Mouse (Mus musculus) urinary bladder, postnatal 36 days (tissue): Measurements from ENCODE around the gene Gpr33.
A peak's percentile ranks its signal among the peaks of the same experiment; 100 is the strongest.

Experiments used
- DNase-seq, 2 experiments: peaks; one replicate each; pipeline ENCODE4 v3.0.0; 2022; ENCODE audit warnings: low spot score in 2 of 2, mixed read lengths in 1 of 2

Gene Gpr33

DNA sequence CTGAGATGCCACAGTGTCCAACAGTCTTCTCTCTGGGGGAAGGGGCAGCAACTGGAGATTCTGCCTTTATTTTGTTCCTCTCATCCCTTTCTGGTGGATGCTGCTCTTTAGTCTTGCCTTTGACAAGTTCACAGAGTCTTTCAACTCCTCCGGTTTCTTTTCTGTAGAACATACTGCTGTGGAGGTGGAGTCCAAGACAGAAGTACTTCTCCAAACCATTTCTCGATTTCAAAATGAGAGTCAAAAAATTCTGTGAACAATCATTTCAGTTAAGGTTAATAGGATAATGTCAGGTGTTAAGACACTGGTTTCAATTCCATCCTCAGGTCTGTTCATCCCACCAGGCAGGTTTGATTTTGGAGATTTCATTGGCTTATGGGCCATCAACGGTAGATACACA, at the start of gene Gpr33:
Gene Gpr33, minus strand, starts transcription at position 101 of the 400 bp plus-strand sequence.
- DNase-seq = no peak

DNA sequence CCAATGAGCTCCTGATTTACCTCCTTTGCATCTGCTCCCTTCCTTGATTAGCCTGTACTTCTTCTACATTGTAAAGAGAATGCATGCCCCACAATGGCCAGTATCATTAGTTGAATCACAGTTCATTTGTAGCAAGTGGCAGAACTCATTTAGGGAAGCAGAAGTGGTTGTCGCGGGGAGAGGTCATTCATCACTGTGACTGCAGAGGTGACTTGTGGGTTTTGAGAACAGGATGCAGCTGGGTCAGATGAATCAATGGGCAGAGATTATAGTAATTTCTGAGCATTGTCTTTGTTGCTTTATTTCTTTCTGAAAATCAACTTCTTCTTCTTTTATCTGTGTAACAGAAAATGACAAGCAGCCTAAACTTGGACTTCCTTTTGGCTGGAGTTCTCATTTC, 21.5 kb upstream of the Gpr33 start:
- DNase-seq = no peak

DNA sequence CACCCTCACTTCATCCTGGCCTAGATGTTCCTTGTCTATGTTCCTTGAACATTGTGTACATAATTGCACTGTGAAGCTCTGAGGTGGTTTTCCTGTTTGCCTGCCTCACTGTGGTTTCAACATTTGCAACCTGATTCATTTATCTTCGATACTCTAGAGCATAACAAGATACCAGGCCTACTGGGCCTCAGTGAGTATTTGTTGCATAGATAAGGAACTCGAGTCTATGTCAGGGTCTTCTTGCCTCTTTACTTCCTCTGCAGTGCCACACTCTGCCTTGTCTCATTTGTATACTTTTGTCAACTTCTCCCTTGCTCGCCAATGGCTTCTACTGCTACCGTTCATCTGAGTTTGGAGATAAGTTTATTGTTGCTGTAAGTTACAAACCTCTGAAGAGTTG, 18.5 kb upstream of the Gpr33 start:
- DNase-seq = no peak

DNA sequence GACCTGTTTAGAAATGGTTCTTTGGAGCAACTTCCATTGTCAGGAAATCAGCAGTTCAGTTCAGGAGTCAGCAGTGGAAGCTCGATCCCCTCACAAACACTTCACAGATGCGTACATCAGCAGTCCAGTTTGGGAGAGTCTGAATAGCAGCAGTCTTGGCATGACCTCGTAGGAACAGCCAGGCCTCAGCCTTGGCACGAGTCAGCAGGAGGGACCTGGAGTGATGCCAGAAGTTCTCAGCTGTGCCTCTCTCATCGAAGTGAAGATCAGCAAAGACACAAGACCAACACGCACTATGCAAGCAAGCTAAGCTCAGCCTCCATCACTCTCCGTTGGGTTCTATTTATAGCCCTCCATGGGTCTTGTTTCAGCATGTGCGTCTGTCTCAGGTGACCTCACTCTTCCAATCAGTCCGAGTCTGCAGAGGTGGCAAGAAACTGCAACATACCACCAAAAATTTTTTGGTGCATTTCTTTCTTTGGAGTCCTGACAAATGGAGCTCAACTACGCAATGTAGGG, 15.0 kb upstream of the Gpr33 start:
- peak in 1 of 2 experiments; percentile 2 for DNase-seq

DNA sequence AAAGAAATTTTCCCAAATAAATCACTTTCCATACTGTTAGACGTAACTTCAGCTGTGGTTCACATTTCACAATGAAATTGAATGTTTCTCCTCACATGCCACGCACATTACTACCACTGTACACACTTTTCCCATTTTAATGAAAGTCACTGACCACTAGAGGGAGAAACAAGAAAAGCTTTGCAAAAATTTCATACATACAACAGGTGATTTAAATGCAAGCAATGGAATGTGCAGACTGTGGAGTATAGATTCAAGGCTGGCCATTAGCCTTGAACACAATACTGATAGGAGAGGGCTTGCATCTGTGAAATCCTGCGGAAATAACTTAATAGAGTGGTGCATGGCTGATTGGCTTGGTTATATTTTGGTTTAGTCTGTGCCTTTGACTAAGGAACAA, 10.5 kb upstream of the Gpr33 start:
- no peak for DNase-seq

DNA sequence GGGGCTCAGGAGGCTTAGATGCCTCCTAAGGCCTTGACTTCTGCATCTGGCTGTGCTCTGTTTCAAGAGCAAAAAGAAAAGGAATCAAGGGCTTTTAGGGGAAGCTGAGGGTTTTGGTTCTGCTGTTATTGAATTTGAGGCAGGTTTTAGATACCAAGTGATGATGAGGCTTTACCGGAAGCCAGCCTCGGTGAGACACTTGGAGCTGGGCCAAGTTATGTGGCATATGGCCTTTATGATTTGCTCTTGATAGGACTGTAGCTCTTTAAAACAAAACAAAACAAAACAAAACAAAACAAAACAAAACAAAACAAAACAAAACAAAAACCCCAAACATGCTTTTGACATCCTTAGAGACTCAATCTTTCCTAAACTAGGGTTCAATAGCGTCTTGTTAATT, 7.1 kb upstream of the Gpr33 start:
- no peak for DNase-seq

DNA sequence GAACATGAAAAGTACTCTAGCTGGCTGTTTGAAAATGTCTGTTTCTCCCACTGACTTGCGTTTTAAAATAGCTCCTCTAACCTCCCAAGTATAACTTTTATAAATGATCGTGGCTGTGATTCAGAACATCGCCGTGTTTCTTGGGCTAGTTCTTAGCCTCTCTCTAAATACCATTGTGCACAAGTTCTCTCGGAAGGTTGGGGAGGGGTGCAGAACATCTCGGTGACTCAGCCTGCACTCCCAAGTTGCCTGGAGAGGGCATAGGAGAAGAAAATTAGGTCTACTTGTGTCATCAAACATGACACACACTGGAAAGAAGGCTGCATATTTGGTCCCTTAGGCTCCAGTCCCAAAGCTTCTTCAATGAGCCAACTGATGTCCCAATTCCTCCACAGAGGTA, 4.4 kb upstream of the Gpr33 start:
- DNase-seq = no peak

DNA sequence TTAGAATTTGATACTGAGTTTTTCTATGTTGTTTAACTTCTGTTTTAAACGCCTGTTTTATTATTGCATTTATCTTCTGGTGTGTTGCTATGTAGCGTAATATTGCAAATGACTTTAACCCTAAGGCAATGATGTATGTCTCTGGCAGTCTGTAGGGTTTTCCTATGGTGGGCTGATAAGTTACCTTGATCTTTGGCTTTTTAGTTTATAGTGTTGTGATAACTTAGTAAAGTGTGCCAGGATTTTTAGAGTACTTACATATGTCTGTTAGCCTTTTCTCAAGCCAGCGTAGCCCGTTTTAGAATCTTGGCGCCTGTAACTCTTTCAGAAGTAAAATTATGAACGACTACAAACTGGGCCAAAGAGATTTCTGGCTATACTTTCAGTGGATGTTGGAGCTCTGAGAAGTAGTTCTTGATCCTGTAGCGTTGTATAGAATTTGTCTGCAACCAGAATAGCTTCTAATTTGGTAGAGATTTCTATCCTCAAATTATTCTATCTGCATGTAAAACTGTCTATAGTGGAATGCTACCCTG, 13.3 kb downstream of the Gpr33 start:
- DNase-seq = no peak

DNA sequence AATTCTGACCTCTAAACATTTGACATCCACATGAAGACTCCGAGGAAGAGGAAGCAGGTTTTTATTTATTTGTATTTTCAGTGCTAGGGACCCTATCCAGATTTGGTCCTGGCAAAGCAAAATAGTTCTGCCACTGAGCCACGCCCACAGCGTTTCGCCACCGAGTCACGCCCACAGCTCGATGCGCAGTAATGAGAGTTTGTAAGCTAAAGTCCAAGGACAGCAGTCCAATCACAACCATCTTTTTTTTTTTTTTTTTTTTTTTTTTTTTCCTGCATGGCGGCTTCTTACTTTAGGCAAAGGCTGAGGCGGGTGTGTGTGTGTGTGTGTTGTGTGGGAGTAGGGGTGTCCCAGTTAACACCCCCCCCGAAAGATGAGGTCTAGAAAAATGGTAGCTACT, 13.8 kb downstream of the Gpr33 start:
- DNase-seq = no peak

DNA sequence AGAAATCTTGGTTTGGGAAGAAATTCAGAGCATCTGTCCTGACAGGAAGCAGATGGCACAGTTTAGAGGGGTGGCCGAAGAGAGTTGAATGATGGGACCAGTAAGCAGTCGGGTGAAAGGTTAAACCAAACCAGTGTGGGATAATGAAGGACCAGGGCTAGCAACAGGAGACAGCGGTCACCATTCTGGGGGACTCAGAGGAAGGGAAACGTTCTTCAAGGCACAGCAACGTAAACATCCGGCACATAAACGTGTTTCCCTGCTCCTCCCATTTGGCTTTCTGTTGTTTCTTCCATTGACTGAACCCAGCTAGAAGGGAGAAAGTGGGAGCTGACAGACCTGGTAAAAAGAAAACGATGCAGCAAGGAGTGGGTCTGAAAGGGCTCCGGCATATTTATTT, 14.6 kb downstream of the Gpr33 start:
- no peak for DNase-seq

DNA sequence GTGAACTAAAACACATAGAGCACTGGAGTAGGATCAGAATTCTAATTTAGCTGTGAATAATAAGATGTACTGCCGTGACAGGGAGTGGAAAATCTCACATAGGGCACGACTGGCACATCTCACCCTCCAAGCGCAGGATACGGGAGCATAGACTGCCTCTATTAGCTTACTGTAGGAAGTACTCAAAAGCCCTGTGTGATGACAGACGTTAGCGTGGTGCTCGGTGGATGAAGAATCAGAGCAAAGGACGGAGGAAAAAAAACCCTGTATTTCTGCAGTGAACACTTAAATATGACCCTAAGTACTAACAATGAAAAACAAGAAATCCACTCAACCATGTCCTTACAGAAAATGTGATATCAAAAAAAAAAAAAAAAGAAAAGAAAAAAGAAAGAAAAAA, 15.7 kb downstream of the Gpr33 start:
- DNase-seq = no peak

DNA sequence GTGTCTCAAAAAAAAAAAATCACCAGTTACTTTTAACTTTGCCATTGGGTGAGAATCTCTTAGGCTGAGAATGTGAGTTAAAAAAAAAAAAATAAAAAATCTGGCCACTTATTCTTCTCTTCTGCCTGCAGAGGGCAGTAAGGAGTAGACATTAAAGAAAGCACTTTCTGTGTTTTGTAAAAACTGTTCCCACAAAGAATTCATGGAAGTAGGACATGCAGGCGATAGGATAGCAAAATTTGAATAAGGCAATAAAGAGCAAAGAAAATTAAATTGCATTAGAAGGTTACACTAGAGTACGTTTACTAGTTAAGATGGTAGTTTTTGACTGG, 17.3 kb downstream of the Gpr33 start:
- DNase-seq = no peak

DNA sequence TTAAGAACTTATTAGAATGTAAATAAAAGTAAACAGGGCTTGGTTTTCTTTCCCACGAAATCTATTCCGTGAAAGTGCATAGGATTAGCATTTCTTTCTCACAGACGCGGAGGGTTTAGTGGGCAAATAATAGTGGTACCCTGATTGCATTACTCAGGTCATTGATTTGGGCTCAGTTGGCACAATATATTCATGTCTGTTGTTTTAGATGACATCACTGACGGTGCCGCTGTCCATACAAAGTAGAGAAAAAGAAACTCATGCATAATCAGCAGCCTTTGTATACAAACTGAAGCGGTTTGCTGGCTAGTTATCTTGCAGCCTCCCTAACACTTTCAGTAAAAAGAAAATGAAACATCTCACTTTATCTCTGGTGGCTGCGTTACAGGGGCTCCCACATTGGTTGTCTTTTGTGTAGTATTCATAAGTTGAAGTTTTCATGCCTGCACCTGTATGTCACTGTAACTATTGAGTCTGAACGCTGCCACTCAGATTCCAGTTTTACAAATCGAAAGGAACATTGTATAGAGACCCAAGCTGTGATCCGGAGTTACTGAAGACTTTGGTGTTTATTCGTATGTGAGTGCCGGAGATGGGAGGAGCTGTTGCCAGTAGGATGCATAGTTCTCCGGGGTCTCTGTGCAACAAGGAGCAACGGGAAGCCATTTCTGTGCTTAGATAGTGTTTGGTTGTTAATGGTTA, 17.8 kb downstream of the Gpr33 start:
- no peak for DNase-seq

DNA sequence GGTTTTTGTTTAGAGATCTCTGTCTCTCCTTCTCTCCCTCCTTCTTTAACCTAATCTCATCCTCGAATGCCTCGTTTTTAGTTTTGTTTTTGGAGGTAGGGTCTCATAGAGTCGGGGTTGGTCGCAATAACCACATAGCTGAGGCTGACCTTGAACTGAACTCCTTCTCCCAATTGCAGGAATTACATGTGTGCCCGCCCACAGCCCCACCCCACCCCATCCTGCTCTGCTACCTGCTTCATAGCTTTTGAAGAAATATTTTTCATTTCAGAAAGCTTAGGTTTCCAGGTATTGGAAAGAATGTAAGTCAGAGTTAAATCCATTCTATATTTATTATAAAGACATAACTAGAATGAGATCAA, 21.2 kb downstream of the Gpr33 start:
- DNase-seq = no peak

DNA sequence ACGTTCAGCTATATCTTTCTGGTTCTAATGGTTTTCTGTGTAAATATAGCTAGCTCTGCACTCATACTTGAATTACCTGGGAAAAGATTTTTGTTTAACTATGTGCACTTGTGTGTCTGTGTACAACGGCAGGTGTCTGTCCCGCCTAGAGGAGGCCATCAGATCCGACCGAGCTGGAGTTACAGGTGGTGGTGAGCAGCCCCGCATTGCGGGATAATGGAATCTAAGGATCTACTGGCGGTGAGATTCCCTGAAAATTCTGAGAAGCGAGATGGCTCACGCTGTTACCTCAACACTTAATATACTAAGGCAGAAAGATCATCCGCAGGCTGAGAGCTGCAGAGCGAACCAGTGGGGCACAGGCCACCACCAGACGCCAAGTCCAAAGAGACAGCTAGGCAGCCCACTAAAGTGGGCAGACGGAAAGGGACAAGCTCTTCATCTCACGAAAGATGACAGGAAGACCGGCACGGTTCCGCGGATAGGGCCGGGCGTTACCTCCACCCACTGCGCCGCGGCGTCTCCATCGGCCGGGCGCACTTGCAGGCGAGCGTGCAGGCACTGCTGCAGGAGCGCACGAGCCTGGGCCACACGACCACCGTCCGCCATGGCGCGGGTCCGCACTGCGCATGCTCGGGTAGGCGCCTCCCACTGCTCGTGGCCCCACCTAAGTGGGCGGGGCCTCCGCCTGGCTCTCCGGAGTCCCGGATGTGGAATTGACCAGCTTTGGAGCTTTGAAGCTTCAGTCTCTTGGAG, 21.8 kb downstream of the Gpr33 start, which contains the start of gene Dtd2:
Gene Dtd2, minus strand, starts transcription at position 625 of the 756 bp plus-strand sequence.
- peak; percentile 87 to 90 for DNase-seq

DNA sequence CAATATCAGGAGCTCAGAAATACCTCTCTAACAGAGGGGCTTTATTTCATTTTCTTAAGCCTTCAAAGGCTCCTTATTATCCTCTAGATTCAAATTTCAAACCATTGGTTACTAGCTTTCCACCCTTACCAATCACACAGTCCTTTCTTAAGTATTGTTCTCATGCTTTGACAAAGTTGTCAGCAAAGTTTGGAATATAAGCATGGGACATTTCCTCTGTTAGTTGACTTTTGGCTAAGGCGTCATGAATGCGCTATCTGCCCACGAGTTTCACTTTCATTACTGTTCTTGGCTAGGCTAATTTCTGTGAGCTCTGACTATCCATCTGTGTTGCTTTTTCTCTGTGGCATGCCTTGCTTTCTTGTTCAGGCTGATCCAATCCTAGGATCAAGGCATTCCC, 25.1 kb downstream of the Gpr33 start:
- DNase-seq = no peak

DNA sequence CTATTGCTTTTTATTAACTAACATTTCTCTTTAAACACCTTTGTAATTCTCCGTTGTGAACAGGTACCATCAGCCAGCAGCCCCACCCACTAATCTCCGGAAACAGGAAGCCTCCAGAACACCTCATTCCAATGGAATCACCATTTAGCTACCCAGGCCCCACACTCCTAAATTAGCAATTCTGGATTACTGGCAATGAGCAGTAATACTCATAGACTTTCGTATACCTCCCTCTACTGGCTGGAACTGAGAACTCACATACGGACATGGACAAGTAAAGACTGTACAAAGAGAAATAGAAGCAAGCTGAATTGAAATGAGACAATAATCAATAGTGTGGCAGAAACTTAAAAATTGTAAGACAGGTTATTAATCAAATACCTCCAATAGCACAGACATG, 26.3 kb downstream of the Gpr33 start:
- DNase-seq = peak; percentile 23 to 40

DNA sequence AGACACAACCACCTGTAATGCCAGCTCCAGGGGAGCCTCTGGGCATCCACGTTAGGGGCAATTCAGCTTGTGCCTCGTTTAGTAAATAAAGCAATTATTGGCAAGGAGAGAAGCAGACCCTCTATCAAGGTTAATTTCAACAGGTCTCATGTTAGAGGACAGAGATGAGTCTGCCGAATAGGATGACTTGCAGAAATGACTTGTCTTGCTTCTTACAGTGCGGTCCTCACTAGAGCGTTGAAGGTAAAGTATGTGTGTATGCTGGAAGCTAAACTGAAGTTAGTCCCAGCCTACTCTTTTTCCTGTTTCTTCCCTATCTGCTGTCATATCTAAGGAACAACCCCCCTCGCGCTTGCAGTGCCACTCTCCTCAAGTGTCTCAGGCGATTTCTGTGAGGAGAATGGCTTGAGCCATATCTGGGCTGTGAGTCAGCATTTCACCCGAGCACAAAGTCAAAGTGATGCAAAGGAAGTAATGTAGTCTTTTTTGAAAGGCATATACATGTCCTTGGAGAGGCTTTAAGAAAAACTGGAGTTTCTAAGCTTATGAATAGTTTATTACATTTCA, 29.4 kb downstream of the Gpr33 start:
- DNase-seq = no peak

DNA sequence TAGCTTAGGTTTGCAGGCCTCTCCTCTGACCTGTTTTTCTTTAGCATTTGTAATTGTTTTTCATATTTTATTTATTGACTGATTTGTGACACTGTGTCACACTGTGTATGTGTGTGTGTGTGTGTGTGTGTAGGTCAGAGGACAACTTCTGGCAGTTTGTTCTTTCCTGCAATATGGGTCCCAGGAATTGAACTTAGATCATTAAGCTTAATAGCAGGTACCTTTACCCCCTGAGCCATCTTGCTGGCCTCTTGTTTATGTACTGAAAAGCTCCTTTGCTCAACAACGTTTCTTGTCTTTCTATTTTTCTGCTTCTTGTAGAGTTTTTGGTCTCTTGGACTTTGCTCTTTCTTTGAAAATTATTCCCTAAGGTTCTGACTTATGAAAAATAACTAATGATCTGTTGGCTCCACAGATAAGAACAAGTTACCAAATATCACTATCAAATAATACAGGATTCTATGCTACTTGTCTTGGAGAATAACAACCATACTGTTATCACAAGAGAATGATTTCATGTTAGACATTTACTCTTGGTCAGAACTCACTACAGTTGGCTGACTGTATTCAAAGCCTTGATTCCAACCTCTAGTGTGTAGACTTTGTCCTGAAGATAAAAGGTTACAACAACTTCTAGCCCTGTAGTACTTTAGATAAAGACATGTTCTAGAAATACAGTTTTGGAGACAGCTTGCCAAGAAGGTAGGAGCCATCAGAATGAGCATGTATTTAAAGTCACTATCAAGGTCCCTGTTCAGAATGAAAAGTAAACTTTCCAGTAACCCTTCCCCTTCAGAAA, 31.9 kb downstream of the Gpr33 start:
- DNase-seq = no peak

DNA sequence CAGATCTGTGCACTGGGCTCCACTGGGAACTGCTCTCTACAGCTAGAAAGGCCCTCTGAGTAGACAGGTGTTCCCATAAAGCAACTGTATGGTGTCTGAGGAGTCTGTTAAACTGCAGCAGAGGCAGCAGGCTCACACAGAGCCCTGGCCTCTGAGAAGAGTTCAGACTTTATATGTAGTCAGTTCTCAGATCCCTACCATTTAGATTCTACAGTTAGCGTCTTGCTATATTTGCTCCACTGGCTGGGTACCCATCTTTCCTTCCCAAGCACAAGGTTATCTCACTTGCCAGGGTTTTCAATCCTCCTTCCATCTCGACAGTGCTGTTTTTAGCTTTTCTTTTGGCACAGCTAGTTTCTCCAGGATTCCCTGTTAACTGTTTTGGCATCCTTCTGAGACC, 37.2 kb downstream of the Gpr33 start:
- DNase-seq = no peak

DNA sequence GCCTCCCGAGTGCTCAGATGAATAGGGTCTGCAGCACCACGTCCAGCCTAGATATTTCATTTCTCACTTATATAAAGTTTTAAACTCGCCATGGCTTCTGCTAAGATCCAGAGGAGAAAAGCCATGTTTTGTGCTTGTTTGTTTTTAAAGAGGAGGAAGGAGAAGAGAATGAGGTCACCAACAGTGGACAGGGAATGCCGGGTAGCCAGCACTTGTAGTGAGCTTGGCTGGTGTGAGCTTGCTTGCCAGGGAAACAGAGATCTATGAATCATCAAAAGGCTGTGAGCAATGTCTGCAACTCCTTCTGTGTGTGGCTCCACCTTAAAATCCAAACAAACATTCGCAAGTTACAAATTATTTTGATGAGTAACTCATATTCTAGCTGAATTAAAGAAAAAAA, 39.3 kb downstream of the Gpr33 start:
- no peak for DNase-seq

DNA sequence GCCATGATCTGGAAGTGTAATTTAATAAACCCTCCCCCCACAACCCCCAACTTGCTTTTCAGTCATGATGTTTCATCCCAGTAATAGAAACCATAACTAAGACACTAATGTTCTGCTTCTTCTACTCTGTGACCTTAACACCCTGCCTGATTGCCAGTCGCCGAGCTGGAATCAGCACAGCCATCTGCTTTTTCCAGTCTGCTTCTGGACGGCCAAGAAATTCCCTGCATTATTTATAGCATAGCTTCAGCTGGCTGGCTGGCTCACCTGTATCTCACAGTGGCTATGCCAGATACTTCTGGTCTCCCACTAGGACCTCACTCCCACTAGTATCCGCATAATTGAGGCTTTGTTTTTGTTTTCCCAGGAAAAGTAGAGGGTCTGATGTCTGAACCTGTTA, 42.0 kb downstream of the Gpr33 start:
- DNase-seq = no peak
